Mouse (Mus musculus) right cerebral cortex, postnatal 14 days (tissue): ENCODE data around the gene Slc34a3.

ENCODE experiments used
- DNase-seq: peaks from one replicate; pipeline ENCODE4 v3.0.0; 2022

Slc34a3 gene

DNA sequence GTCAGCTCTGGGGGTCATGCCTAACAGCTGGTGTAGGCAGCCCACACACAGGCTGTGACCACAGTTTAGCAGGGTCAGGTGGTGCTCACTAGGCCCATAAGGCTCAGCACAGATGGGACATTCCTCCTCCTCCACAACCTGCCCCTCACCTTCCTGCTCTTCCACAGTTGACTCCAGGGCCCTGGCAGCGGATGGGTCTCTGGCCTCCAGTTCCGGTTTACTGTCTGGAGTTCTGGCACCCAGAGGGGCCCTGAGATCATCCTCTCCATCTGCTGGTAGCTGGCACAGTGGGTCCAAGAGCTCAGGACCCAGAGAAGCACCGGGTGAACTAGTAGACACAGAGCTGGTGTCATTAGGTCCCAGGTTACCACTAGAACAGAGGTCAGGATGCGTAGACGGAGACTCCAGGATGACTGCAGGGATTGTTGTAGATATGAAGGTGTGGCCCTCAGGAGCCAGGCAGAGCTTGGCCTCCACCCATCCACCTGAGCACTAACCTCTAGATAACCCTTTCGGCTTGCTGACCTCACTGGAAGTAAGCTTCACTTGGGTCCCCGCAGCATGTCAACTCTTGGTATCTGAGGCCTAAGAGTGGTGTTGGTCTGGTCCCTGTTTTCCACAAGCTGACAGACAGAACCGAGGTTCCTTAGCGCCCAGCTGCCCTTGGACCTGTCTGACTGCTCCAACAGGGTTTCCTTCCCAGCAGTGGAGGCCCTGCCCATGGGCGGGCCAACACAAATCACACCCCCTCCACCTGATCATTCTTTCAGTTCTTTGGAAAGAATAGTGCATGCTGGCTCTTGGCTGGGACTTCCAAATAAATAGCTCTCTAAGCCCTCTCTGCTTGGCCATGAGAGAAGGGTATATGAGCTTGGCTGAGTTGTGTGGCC lies 12.3 kb upstream of the Slc34a3 start, which contains the start of gene AL732309.1:
Gene AL732309.1, minus strand, starts transcription at position 681 of the 890 bp plus-strand sequence.
- DNase-seq = no peak

DNA sequence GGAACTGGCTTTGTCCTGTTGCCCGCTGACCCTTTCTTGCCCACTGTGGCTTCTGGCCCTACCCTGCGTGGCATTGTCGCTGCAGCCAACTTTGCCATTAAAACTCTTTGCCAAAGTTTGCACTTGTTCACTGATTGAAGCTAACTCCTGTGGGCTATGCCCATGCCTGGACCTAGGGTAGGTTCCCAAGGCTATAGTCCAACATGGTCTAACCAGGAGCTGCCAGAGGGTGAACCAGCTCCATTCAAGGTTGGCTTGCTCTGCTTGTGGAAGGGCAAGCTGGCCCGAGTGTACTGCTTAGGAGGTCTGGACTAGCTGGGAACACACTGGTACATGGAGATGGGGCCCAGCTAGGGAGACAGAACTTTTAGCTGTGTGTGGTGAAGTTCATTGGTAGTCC lies 10.0 kb upstream of the Slc34a3 start:
- DNase-seq = no peak

DNA sequence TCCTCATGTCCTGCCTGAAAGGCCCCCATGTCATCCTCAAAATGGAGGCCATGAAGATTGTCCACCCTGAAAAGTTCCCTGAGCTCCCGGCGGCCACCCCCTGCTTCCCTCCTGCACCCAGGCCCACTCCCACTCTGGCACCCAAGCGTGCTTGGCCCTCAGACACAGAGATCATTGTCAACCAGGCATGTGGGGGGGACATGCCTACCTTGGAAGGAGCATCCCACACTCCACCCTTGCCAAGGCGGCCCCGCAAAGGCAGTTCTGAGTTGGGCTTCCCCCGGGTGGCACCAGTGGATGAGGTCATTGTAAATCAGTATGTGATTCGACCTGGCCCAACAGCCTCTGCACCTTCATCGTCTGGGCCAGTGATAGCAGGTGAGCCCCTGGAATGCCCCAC lies 9.2 kb upstream of the Slc34a3 start:
- DNase-seq = no peak

DNA sequence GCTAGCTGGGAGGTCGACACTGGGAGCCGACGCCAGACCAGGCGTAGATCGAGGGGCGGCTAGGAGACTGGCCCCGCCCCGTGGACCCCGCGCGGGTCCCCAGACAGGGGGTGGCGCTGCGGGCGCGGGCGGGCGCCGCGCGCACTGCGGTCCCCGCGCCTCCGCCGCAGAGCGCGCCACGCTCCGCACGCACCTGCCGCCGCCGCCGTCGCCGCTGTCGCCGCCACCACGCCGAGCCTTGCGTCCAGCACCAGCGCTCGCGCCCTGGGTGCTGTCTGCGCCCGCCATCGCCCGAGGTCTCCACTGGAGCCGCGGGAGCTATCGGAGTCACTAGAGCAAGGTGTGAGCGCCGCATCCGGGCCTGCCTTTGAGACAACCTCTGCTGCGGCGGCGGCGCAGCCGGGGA lies 7.9 kb upstream of the Slc34a3 start, which contains the start of the genes Rnf208 and Cysrt1:
Gene Rnf208, plus strand, starts transcription at position 155 of the 406 bp plus-strand sequence.
Gene Cysrt1, minus strand, starts transcription at position 352 of the 406 bp plus-strand sequence.
- peak; percentile 68 for DNase-seq

DNA sequence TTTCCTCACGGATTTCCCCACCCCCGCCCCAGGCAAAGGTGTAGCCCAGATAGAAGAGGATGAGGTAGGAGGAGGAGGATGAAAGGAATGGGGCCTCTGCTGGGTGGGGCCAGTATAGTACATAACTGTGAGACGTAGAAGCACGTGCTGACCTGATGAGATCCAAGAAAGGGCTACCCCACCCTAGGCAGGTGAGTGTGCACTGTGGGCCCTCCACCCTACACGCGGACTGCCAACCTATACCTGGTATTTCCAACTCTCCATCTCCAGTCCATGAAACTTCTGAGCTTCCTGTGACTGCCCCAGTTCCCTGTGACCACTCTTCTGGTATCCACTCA lies 7.2 kb upstream of the Slc34a3 start:
- DNase-seq = no peak

DNA sequence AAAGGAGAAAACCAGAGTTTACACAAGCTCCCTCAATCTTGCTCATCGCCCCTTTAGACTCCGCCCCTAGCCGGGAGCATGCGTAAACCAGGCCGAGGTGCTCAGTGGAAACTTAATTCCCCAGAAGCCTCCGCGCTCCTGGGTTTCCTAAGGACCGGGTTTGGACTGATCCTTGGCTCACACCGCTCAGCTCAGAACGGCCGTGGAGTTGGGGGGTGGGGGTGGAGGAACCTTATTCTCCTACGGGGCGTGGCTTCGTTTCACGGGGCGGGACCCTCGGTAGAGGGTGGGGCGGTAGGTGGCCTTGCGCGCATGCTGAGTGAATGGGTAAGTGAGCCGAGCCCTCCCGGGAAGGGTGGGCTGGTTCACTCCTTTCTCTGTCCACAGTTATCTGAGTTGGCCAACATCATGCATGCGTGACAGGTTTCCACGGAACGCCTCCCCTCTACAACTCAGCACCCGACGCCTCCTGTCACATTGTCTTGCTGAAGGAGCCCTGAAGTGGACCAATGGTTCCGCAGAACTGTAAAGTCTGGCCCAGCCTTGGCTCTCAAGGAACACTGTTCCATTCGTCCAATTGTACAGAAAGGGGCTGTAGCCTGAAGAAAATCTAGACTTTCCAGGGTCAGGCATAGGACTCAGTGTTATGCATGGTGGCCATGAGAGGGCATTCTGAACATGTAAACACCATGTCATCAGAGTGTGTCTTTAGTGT lies 6.7 kb upstream of the Slc34a3 start:
- peak; percentile 68 for DNase-seq

DNA sequence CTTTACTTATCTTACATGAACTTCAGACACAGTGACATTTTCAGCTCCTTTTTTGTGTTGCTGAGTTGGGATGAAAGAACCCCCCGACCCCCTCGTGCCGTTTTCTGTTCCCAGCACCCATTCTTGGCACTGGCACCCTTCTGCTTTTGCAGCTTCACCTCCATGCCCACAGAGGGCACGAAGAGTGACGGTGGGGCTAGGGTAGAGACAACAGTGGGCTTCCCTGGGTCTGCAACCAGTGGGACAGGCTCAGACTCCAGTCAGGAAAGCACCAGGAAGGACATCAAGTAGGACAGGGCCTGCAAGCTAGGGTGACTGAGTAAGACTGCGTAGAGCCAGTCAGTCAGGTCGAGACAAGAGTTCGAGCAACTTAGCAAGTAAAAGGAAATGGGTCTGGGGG lies 6.1 kb upstream of the Slc34a3 start:
- no peak for DNase-seq

DNA sequence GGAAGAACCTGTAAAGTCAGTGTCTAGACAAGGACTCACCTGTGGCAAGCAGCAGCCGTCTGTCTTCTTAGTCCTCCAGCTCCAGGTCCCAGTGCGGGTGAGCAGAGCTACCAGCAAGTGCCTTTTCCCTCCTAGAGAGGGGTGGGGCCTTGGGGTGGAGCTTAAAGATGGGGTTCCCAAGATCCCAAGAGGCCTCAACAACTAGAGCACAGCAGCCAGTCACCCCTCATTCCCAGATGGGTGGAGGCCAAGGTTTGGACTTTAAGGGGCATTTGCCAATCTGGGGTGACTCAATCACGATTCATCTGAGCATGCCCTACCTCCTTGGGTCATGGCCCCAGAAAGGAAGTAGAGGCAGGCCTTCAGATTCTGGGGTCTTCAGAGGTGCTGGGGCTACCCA lies 5.6 kb upstream of the Slc34a3 start:
- no peak for DNase-seq

DNA sequence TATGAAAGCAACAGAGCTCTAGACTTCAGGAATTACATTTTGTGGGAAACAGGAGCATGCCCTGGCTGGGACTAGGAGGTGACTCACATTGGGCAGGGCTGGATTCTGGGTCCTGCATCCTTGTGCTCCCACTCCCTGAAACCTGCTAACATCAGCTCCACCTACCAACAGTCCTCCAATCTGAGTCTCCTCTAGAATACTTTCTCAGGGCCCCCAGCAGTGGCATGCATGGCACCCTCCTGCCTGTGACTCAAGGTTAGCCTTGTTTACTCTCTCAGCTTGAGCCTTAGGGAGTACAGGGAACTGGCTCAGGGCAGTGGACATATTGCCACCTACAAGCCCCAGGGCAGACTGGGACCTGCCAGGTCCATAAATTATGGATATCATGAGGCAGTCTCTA lies 3.9 kb upstream of the Slc34a3 start:
- no peak for DNase-seq

DNA sequence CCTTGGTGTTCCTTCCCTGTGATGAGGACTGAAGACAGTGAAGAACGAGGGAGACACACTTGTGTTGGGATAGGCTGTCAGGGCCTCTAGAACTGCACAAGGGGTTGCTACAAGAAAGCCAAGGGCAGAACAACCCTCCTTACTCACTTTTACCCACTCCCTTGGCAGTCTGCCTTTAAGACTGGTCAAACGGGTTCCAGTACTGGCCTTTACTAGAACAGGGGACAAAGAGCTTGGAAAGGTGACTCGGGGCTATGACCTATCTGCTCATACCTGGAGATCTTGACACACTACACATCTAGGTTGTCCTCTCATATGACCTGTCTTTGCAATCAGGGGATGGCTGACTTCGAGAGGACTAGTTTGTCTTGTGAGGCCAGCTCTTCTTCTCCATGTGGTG lies 3.4 kb upstream of the Slc34a3 start:
- no peak for DNase-seq

DNA sequence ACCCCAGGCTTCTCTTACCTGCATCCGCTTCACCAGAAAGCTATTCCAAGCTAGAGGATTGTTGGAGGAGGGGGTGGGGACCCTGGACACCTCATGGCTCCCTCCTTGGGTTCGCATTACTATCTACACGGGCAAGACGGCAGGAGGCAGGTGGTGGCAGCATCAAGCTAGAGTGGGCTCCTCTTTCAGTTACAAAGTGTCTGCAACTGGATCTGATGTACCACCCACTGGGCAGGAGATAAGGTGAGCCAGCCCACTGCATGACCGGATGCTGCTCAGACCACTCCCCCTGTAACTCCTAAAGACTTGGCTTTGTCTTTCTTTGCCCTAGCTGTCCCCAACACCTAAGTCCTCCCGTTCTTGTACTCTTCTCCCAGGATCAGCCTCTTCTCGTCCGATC lies 2.5 kb upstream of the Slc34a3 start, which contains the start of gene Rnf224:
Gene Rnf224, minus strand, starts transcription at position 174 of the 400 bp plus-strand sequence.
- DNase-seq = no peak

DNA sequence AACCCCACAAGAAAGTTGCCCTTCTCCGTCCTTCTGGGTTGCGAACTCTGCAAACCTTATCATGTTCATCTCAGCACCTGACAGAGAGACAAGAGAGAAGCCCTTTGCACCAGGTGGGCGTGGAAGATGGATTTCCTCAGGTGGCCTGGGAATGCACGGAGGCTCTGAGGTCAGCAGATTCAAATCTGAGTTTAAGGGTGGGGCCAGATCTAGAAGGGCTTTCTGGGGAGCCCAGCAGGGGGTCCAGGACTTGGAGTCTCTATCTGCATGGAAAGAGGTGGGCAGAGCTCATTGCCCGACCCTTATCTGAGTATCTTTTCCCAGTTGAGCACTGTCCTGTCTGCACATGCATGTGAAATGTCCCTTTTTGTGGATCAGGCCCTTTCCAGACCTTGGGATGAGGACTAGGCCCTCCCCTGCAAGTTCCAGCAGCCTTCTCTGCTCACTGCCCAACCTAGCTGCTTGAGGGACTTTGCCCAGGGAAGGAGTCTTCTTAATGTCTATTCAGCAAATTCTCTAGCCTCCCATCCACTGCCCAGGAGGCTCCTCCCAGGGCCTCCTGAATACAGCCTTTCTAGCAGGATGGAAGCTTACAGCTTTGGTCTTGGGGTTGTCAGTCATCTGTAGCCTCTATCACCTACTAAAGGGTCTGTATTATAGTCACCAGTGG lies 522 bp upstream of the Slc34a3 start:
- DNase-seq = no peak

DNA sequence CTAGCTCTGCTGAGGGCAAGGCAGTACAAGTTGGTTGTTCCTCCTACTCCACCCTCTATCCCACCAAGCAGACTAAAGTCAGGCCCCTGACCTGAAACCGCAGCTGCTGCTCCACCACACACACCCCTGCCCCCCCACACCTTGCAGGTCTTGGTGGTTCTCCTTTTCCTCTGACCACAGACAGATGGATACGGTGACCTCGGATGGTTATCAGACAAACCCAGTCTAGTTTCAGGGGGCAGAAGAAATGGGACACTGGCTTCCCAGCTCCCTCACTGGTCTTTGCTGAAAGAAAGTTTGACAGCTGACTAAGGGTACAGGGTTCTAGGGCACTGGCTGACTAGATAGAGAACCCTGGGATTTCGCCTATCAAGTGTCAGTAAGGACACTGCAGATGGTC lies 743 bp downstream of the Slc34a3 start:
- no peak for DNase-seq

DNA sequence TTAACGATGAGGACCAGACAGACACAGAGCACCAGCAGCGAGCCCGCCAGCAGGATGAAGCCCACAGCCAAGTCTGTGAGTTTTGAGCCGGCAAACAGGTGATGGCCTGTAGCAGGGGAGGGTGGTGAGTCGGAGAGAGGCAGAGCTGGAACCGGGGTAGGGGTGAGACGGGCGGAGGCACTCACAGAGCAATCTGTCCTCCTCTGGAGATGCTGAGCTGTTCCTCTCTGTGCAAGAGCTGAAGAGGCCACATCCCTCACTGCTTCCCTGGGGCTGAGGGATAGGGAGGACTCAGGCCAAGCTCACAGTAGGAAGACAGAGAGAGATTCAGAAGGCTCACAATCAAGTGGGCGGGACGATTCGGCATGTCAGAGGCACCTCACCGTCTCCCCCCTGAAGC lies 3.1 kb downstream of the Slc34a3 start:
- no peak for DNase-seq

DNA sequence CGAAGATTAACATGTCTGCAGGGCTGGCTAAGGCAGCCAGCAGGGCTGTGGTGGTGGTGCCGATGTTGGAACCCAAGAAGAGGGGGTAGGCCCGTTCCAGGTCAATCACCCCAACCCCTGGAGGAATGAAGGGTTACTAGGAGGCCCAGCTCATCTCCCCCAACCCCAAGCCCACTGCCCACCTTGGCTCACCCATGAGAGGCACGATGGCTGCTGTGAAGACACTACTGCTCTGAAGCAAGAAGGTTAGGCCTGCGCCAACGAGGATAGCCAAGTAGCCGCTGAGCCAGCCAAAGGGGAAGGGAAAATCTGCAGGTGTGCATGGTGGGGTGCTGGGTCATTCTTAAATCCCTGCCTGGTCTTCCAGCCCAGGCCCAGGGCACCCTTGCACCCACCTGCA lies 3.6 kb downstream of the Slc34a3 start:
- no peak for DNase-seq

DNA sequence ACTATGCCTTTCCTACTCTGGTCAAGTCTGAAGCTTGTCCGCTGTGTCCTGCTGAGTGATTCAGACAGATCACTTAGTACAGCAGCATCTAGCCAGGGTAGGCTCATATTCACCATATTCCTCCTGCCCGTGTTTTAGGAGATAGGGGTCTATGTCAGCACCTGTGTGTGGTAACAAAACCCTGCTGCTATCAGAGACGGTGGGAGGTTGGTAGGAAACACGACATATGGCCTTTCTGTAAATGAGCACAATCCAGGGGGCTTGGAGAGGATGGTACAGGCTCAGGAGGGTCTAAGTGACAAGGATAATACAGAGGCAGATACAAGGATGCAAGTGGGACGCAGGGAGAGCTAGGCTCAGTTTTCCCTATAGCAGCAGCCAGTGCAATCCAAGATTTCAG lies 4.6 kb downstream of the Slc34a3 start:
- no peak for DNase-seq

DNA sequence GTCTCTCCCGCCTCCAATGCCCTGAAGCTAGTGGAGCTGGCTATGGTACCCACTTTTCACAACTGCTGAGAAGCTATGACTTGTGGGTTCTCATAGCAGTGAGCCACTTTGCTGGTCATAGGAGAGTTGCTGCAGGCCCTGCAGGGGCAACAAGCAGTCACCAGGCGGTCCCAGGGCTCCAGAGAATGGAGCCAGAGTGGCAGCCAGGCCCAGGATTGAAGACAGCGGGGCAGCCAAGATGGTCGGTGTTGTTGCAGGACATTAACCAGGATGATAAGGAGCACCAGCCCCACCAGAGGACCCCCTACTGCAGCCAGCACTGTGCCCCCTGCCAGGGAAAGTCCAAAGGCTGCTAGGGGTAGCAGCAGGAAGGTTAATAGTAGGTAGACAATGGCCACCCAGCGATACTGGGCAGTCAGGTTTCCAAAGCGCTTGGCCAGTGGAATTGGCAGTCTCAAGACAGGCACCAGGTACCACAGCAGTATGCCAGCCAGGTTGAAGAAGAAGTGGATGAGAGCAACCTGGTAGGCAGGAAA lies 5.1 kb downstream of the Slc34a3 start:
- no peak for DNase-seq

DNA sequence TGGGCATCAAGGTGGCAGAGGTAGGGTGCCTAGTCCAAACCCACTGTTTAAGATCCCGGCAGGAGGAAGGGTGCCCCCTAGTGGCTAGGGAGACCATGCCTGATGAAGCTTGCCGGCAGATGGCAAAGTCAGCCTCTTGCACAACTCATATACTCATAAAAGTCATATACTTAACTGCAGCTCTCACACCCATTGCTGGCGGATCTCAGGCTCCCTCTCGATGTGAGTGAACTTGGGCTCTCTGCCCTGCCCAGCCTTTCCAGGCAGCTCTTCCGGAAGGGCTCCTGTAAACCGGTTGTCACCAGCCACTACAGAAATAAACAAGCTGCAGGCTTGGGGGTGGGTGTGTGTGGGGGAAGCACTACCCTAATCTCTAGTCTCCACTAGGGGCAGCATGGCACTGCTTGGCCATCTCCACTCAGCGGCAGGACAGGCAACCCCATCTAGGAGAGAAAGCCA lies 5.7 kb downstream of the Slc34a3 start:
- DNase-seq = peak; percentile 84

DNA sequence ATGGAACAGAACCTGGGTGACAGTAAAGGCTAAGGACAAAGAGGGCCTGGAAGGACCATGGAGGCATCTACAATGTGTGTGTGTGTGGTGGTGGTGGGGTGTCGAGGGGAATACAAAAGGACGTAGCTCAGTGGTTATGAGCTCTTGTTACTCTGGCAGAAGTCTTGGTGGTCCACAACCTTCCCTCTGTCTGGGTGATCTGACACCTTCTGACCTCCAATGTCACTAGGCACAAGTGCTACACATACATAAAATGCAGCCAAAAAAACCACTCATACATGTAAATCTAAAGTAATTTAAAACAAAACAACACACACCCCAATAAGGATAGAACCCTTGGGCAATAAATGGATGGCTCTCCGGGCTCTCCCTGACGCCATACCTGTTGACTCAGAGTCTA lies 6.8 kb downstream of the Slc34a3 start:
- no peak for DNase-seq

DNA sequence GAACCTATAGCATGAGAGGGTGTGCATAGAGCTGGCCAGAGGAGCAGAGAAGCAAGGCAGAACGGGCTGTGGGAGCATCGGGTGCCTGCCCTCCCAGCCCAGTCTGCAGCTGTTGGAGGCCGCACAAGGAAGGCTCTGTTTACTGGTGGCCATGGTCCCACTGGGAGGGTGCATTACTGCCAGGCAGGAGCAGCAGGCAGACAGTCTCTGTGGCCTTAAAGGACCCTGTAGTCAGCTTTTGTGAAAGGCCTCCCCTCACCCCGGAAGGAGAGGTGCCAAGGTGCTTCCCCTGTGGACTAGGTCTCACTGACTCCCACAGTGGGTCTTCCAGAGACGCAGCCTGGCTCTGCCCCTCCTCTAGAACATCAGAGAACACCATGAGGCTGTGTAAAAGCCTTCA lies 7.3 kb downstream of the Slc34a3 start:
- DNase-seq = peak; percentile 37

DNA sequence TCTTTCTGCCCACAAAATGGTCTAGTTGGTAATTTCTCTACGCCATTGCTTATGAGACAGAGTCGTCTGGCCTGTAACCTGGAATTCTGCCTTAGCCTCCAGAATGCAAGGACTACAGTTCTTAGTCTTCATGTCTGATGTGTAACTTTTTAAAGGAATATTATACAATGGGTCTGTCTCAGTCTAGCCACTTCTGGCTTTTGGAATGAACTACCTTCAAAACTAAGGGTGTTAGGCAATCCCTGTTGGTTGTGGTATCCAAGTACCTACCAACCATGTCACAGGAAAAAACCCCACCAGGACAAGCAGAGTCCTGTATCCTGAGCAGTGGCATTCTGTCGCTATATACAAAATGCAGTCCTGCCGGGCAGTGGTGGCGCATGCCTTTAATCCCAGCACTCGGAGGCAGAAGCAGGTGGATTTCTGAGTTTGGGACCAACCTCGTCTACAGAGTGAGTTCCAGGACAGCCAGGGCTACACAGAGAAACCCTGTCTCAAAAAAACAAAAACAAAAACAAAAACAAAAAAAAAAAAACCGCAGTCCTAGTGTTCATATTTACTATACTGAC lies 8.3 kb downstream of the Slc34a3 start:
- no peak for DNase-seq
